Mouse (Mus musculus): ENCODE measurements around the gene Slirp.

The Slirp gene

DNA sequence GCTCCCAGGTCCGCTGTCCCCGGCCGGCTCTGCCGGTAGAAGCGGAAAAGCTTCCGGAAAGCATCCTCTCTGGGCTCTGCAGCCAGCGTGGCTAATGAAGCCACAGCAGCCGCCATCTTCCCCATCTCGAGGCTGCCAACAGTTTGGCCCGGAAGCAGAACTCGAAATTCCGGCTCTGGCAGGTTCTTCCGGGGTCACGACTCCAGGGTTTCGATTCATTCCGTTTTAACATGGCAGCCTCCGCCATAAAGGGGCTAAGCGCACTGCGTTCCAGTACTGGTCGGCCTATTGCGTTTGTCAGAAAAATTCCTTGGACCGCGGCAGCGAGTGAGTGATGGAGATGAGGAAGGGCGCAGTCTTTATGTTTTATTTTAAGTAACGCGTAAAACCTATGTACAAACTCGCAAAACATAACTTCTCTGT lies at the start of gene Slirp, which contains the start of gene Alkbh1:
Gene Slirp (plus strand): TSS at position 197 of the 423 bp plus-strand sequence.
Gene Alkbh1 (minus strand): TSS at position 318 of the 423 bp plus-strand sequence.
- DNase-seq (ENCODE audit: low read depth, low spot score) = peak; percentile 93

DNA sequence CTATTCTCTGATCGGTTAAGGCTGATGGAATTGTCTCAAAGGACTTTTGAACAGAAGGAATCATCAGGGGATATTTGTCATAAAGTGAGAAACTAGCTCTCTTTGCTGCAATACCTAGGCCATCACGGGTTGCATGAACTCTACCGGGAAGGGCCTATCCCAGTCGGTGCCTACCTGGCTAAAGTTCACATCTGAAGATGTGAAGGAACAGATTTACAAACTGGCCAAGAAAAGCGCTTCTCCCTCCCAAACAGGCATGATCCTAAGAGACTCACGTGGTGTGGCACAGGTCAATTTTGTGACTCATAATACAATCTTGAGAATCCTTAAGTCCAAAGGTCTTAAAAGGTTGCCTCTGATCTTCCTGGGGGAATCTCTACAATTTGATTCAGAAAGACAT lies 49.4 kb upstream of the Slirp start:
- DNase-seq (ENCODE audit: low read depth, low spot score) = no peak

DNA sequence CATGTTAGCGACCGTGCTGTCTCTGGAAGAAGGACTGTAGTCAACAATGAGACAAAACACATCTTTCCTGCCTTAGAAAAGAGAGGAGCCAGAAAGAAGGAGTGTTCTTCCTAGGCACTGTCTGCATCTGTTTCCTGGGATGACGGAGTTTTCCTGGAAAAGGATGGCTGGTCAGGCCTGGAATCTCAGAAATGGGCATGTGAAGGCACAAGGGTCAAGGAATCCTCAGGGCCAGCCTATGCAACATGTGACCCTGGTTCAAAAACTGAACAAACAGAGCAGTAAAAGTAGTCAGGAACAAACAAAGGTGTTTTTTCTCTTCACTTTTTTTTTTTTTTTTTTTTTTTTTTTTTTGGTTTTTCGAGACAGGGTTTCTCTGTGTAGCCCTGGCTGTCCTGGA lies 46.6 kb upstream of the Slirp start:
- DNase-seq (ENCODE audit: low read depth, low spot score) = no peak

DNA sequence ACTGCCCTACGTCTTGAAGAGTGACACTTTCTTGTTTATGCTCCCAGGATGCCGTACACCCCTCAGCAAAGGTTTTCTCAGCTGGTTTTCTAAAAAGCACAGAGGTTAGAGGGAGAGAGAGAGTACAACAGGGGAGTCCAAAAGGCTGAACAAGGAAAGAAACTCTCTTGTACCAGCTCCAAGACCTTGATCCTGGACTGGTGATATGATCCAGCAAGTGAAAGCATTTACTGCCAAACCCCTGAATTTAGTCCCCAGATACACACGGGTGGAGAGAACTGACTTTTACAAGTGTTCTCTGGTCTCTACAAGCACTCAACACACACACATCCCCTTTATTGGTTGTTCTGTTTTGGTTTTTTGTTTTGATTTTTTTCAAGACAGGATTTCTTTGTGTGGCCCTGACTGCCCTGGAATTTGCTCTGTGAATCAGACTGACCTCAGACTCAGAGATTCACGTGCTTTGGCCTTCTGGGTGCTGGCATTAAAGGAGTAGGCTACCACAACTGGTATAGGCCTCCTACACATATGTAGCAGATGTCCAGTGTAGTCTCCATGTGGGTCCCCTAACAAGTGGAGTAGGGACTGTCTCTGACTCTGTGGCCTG lies 45.8 kb upstream of the Slirp start:
- no peak for DNase-seq (ENCODE audit: low read depth, low spot score)

DNA sequence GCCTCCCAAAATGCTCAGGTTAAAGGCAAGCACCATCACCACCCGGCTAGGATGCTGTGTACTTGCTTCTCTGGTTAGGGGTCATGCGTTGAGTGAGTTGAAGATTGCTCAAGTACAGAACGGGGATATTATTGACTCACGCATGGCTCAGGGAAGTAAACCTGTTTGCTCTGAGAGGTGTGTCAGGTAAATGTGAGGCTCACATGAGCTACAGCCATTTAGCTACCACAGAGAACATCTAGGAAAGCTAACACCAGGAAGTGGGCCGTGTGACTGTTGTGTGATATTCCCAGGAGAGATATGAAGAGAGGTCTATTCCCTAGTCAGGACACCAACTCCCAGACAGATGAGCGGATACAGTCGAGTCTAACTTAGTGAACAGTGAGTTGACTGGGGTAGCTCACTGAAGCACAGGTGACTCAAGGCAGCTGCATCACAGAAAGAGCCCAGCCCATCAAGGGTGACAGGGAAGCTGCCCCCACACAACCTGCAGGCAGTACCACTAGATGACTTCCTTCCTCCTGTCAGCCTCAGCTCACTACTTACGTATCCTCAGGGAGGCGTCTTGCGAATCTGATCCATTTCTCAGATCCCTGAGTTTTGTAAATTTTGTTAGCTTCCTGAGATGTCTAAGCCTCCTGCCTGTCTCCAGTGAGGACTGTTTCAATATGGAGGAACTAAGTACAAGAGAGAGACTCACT lies 44.4 kb upstream of the Slirp start:
- DNase-seq (ENCODE audit: low read depth, low spot score) = no peak

DNA sequence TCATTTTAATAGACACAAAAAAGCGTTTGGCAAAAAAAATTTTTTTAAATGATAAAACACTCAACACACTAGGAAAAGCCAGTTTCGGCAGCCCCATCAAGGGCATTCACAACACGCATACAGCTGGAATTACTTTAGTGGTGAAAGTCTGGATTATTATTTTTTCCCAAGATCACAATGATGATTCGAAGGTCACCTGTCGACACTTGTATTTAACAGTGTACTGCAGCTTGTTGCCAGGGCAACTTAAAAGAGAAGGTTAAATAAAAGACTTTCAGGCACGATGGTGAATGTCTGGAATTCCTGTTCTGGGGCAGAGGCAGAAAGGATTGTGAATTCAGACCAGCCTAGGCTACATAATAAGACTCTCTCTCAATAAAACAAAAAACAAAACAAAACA lies 41.8 kb upstream of the Slirp start:
- no peak for DNase-seq (ENCODE audit: low read depth, low spot score)

DNA sequence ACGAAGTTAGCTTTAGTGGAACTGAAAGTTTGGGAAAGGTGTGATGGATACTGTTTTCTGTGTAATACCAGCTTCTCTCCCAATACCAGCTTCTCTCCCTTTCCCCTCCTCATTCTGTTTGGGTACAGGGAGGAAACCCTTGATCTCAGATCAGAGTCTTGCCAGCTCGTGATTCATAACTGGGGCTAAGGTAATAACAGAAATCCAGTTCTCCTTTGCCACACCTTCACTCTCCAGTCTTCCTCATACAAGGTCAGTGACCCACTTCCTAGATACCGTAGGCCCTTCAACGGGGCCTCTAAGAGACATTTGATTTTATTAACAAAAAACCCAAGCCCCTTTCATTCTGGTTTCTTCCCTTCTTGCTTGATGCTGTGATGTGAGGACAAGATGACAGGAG lies 38.5 kb upstream of the Slirp start:
- DNase-seq (ENCODE audit: low read depth, low spot score) = no peak

DNA sequence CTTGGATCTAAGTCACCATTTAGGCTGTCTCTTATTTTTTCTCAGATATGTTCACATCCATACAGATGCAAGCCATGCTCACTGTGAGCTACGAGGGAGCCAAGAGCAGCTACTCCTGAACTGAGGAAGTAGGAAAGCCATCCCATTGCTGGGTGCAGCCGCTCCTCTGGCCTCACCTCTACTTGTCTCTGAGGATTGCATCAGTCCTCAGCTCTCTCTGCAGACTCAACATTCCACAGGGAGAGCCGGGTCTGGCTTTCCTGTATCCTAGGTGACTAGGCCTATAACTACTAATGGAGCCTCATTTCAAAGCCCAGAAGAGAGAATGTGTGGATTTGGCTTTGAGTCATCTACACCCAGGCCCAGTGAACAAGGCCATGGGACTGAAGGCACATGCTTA lies 38.0 kb upstream of the Slirp start:
- DNase-seq (ENCODE audit: low read depth, low spot score) = no peak

DNA sequence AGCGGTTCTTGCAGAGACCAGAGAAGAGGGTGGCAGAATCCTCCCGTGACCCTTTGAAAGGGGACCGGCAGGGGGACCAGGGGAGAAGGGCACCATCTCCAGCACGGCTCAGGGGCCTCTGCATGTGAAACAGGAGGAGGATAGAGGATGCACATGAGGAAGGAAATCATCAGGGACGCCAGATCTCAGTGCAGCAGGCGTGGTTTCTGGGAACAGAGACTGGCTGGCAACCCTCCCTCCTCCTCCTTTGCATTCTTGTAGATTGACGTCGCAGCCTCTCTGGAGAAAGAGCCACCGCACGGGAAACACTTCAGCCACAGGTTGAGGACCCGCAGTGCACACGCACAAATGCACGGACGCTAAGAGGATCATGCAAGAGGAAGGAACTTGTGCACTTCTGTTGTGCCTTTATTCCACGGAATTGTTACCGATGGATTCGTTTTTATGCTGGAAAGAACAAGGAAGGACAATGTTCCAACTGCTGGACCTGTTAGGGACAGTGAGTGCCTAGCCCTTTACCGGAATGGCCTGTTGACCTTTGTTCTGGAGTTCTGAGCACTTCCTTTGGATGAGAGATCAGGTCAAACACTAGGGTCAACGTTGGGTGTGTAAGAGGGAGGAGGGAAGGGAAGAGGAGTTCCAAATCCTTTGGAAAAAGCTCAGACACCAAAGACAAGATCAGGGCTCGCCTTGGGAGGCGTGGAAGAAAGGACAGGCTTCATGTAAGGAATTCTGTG lies 35.7 kb upstream of the Slirp start:
- no peak for DNase-seq (ENCODE audit: low read depth, low spot score)

DNA sequence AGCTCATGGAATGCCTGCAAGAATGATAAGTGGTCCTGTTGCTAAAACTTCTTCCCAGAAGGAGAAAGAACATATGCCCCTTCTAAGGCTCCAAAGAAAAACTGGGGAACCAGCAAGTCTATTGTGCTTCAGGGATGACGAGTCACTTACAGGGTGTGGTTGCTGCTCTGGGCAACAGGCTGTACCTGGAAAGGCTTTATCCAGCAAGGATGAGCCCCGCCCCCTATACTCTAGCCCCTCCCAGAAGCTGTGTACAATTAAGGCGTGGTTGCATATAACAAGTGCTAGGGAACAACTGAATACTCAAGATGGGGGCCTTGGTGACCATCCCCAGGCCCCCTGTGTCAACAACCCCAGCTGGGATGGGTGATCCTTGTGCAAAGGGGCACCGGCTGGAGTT lies 34.6 kb upstream of the Slirp start:
- DNase-seq (ENCODE audit: low read depth, low spot score) = no peak

DNA sequence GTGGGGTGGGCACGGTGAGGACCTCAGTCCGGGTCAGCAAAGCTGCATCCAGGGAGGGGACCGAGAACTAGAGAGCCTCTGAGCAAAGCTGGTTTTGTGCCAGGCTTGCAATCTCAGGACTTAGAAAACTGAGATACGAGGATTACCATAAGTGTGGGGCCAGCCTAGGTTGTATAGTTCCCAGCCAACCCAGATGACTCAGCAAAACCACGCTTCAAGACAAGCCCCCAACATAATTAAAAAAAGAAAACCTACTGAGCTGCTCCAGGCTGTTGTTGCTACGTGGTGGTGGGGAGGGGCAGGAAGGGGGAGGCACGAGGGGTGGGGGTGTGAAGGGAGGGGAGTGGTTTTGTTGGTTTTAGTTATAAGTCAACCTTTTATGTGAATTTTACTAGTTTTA lies 32.7 kb upstream of the Slirp start:
- no peak for DNase-seq (ENCODE audit: low read depth, low spot score)

DNA sequence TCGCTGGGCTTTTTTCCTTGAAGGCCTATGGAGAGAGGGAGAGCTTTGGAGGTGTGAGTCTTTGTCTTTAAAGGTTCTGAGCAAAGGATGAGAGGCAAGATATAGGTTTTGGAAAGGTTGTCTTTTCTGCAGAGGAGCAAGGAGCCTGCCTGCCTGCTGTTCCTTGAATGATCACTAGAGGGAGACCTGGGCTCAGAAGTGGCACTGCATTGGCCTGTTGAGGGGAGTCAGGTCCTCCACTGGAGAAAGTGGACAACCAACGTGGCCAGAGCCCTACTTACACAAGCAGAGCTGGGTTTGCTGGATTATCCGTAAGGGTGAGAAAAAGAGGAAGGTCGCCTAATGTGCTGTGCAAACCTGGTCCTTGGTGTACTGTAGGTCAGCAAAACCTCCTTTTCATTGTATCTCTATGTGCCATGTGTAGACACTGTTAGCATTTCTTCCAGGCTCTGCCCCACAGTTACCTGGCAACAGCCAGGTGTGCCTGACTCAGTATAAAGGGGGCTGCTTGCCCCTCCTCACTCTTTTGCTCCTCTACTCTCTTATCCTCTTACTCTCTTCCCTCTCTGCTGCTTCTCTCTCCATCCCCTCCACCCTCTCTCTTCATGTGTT lies 30.4 kb upstream of the Slirp start:
- DNase-seq (ENCODE audit: low read depth, low spot score) = peak; percentile 70

DNA sequence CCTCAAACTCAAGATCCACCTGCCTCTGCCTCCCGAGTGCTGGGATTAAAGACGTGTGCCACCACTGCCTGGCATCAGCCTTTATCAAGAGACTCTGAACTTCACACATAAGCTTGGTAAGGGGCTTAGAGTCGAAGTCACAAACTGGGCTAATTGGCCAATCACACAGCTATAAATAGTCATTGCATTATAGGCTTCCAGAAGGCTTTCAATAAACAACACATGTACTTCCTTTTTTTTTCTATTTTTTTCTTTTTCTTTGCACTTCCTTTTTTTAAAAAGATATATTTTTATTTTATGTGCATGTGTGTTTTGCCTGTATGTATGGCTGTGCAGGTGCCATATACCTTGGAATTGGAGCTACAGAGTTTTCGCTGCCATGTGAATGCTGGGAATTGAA lies 28.3 kb upstream of the Slirp start:
- peak; percentile 37 for DNase-seq (ENCODE audit: low read depth, low spot score)

DNA sequence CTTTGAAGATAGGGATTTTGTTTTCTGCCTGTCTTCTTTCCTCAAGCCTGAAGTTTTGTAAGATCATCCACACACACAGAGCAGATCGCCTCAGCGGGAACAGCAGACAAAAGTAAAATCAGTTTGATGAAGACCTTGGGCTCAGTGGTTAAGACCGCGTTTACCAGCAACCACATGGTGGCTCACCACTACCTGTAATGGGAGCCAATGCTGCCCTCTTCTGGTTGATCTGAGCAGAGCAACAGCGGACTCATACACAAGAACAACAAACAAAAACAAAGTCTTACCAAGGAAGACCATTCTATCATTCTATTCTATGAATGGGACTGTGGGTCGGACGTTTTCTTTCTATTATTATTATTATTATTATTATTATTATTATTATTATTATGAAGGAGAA lies 27.0 kb upstream of the Slirp start:
- DNase-seq (ENCODE audit: low read depth, low spot score) = peak; percentile 82

DNA sequence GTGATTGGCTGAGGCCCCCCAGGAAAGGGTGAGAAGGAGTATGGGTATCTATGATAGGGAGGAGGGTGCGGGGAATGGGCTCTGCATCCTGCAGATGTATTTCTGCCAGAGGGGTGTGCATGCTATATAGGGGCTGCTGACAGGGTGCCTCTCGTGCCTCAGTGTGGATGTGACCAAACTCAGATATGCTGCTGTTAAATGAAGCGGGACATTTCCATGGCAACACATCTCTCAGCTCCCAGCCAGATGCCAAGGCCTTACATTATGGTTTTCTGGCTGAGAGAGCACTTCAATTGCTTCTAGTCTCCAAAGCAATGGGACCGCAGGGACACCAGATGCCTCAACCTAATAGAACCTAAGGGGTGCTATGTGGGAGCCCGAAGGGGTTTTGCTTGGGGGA lies 24.8 kb upstream of the Slirp start:
- no peak for DNase-seq (ENCODE audit: low read depth, low spot score)

DNA sequence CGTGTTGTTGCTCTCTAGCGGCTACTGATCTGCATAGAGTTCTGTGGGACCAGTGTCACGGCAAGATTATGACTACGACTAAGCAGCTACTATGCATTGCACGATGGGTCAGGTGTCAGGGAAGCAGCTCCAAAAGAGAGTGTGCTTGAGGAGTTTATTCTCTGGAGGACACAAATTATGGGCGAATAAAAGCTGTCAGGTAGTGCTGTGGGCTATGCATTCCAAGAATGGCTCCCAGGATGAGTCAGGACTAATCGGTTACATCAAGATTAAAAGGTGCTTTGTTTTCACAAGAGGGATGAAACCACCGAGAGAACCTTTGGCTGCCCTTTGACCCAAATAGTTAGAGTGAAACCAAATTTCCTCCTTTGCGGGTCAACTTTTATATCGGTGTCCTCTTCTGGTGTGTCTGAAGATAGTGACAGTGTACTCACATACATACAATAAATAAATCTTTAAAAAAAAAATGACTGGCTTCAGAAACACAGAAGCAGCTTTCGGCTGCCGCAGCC lies 23.7 kb upstream of the Slirp start:
- DNase-seq (ENCODE audit: low read depth, low spot score) = no peak

DNA sequence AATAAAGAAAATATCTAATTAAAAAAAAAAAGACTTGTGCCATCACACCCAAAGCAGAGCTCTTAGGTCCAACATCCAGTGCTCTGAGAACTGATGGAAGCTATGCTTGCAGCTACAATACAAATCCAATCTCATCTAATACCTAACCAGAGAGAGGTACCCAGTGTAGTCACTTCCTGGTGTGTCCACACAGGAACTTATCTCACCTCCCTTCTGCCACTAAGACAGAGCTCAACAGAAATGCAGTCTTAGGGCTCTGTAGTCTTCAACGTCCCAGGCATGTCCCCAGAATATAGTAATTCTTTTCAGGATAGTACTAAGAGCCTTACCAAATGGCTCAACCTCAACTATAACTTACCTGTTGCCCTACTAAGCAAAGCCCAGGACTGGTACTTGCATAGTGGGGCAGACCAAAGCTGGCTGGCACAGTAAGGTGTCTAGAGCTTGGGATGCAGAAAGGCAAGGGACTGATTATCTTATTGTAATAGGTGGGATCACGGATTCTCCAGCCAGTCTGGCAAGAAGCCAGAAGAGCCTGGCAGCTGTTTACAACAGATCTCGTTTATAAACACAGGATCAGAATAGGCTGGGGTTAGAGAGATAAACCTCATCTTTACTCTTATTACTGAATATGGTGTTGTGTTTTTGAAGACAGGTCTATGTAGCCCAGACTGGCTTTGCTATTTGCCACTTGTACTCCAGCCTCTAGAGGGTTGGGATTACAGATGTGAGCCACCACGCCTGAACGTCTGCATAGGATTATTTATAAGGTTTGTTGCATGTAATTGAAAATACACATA lies 21.8 kb upstream of the Slirp start:
- no peak for DNase-seq (ENCODE audit: low read depth, low spot score)

DNA sequence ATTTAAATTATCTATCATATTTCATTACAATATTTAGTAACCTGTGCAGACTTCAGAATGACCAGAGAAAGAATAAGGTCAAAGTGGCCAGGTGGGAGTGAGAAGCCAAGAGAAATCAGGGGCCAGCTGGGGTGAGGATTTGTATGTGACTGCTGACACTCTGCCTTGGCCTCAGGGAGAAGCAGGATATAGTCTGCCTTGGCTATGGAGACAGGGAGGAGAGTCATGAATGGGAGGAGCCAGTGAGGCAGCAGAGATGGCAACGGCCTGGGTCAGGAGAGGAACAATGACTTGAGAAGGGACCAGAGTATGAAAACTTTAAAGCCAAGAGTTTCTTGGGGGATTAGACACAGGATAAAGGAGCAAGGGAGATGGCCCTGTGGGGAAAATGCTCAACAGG lies 20.0 kb upstream of the Slirp start:
- DNase-seq (ENCODE audit: low read depth, low spot score) = no peak

DNA sequence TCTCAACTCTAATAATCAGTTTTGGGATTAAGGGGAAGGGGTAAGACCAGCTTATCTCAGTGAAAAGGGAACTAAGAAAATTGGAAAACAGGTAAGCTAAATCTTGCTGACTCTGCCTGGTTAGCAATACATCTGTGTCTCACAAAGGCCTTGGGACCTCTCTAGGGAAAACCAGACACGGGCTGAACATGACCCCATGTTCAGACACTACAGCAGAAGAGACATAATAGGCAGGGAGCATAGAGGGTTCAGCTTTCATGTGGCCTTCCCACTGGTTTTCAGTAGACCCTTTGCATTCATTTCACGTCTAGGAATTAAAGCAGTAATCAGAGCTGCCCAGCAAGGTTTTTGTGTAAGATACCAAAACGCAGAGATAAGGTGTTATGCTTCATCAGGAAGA lies 19.2 kb upstream of the Slirp start:
- no peak for DNase-seq (ENCODE audit: low read depth, low spot score)

DNA sequence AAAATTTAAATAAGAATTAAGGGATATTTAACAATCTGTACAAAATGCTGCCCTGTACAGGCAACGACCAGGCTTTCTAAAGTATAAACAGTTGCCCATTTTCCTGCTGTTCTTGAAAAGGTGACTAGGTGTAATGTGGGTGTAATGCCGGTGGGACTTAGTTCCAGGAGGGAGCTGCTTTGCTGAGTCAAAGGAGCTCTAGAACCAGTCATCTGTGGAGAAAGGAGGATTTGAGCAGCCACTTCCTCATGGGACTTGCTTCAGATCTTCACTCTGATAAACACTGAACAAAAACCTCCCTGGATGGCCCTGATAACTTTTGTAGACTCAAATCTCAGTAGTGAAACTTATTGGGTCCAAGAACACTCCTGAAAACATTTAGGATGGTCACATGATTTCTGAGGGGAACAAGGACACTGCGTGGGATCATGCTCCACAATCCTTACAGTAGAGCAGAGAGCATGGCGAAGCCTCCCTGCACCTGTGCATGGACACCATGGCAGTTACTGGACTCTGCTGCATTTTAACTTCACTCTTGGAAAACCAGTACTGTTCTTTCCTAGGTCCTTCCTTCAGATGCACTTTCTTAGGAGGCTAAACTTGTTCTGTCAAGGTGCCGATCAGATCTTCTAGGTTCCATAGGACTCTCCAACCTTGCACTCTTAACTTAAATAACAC lies 17.2 kb upstream of the Slirp start:
- no peak for DNase-seq (ENCODE audit: low read depth, low spot score)

DNA sequence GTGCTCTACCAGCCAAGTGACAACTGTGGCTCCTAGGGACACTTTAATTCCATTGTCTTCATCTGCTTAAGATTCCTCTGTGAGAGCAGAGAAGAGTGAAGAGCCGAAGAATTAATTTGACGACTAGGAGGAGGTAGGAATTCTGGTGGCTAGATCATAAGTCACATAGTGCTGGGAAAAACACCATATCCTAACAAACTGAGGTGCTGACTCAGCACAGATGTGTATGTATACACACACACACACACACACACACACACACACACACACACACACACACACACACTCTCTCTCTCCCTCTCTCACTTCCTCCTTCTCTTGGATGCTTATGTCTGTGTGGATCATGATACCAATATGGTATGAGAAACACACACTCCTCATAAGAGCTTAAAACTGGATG lies 15.4 kb upstream of the Slirp start:
- DNase-seq (ENCODE audit: low read depth, low spot score) = no peak

Data from A20 (cell line).